Mouse (Mus musculus): ENCODE results near the gene Ahctf1.

- TF ChIP-seq CTCF (IDR thresholded peaks at IDR 0.05; ENCODE audit: borderline replicate concordance, control insufficient read depth, extremely low read depth, insufficient read depth, low read length, poor library complexity): no peak
- TF ChIP-seq POLR2A (IDR thresholded peaks at IDR 0.05; ENCODE audit: control insufficient read depth, extremely low read depth, insufficient read depth, low read length, poor library complexity): no peak
Observed at GRCm38 (mm10) chr1:179756477-179756876, 47.0 kb downstream of the Ahctf1 start.
